Mouse (Mus musculus) frontal cortex, adult 2 months (tissue): ENCODE data around the gene Plau. TPM values are rescaled to one million over a fixed set of nuclear protein-coding genes. Genes with fewer than 3 reads are reported as not detected.

ENCODE experiments used
- DNase-seq, 2 experiments: peaks; one replicate each; pipeline ENCODE4 v3.0.0; 2022; ENCODE audit warnings: low spot score in 1 of 2; ENCODE audit errors: extremely low spot score in 1 of 2
- polyA plus RNA-seq: library from polyadenylated mRNA; depleted of rRNA; stranded (reverse); fragments of >200 nt; gene quantifications from 2 replicates; pipeline ENCODE4 v1.2.3, GENCODE M21; 2012; rRNA removed

The Plau gene
- polyA plus RNA-seq, result 1.9 and 2.3 TPM in 2 replicates

DNA sequence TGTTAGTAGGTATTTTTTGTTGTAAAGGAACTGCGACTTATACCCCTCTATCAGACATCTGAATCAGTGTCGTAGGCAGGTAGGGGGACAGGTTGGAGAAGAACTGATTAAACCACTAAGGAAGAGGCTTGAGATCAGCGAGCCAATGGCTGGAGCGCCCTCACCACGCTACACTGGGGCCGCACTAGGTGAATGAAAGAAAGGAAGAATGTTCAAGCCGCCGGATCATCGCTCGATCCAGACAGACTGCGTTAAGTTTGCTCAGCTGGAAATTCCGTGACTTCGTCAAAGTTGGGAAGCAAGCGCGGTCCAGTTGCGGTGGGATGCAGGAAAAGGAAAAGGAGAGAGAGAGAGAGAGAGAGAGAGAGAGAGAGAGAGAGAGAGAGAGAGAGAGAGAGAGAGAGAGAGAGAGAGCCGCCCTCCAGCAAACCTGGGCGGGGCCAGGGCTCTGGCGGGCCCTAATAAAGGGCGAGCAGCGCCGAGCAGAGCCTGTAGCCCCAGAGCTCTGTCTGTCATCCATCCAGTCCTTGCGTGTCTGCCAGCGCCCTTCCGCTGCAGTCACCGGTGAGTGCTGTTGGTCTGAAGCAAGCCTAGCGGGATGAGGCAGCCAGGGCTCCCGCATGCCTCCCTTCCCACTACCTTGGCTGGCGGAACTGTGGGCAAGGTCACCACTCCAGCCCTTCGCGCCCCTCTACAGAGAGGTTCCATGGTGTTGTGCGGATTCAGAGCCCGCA is at the start of gene Plau:
TSS of gene Plau (plus strand) at position 490 of the 734 bp plus-strand sequence.
- DNase-seq, result no peak

- DNase-seq, result no peak
These were observed 48.3 kb upstream of the Plau start for GRCm38 (mm10) chr14:20788151-20788550.

- no peak for DNase-seq
These were observed 46.9 kb upstream of the Plau start for GRCm38 (mm10) chr14:20789593-20789992.

DNA sequence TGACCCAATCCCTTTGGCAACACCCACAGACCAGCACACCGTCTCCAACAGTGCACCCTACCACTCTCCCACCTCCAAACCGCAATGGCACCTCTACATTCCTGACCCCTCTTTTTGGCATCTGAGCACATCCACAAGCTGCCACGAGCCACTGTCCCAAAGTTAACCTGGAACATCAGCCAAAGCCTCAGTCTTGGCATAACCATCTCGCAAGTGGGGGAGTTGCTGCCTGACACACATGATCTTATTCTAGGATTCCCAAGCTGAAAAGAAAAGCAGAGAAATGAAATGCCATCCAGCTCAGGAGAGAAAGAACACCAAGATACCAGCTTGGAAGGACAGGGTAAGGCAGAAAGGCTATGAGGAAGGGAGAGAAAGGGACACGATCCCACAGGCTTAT is 46.0 kb upstream of the Plau start:
- DNase-seq, result peak in 1 of 2 experiments; percentile 56

GRCm38 (mm10) chr14:20790996-20791395 is 45.5 kb upstream of the Plau start:
- DNase-seq, result peak in 1 of 2 experiments; percentile 41

GRCm38 (mm10) chr14:20791511-20792242 is 44.8 kb upstream of the Plau start:
- peak in 1 of 2 experiments; percentile 52 for DNase-seq

- DNase-seq, result peak in 1 of 2 experiments; percentile 64
These were observed 44.1 kb upstream of the Plau start for GRCm38 (mm10) chr14:20792243-20792921.

DNA sequence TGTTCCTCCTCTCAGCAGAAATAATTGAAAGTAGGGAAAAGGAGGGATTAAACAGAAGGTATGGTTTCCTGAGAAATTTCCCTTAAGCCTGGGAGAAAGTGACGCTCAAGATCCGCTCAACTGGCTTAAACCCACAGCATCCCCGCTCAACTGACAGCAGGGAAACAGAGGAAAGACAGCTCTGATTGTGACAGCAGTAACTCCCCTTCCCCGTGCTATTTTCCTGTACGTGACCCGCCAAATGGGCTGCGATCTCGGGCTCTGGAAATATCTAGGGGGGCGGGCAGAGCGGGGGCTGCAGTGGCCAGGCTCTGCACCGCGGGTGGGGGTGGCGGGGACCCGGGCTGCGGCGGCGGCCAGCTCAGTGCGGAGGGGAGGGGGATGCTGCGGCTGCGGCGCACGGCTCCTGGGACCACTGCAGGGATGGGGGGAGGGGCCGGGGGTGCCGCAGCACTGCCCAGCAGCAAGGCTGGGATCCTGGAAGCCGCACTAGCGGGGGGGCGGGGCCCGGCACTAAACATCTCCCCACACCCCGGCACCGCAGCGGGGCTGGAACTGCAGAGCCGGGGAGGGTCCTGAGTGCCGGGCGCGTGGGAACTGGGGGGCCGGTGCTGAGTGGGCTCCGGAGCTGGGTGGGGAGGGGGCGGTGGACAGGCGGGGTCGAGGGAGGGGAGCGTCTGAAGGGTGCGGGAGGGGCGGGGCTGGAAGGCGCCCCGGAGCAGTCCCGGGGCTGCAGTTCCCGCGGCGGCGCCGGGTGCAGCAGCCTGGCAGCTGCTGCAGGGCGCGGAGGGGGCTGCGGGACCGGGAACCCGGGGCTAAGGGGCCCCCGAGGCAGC is 43.3 kb upstream of the Plau start:
- no peak for DNase-seq

GRCm38 (mm10) chr14:20793758-20794531 is 42.5 kb upstream of the Plau start, which contains the start of gene Camk2g:
Gene Camk2g, minus strand, starts transcription at chr14:20794088.
- DNase-seq, result peak in 1 of 2 experiments; percentile 66

GRCm38 (mm10) chr14:20794589-20794988 is 41.9 kb upstream of the Plau start:
- no peak for DNase-seq

- DNase-seq, result no peak
These were observed 40.9 kb upstream of the Plau start for GRCm38 (mm10) chr14:20795423-20796152.

- DNase-seq, result no peak
These were observed 40.3 kb upstream of the Plau start for GRCm38 (mm10) chr14:20796170-20796569.

DNA sequence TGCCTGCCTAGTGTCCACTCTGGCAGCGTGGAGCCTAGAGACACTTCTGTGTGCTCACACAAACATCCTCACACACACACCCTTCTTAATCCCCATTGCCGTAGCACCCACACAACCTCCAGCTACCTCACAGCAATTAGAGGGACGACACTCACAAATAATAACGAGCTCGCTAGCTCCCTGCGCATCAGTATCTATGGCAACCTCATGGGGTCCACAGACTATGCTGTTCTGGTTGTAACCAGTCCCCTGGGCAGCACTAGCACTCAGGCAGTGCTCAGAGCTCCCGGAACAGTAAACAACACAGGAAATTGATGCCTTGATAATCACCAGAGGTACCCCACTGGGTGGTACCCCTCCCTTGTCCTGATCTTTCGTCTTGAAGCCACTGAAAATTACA is 39.8 kb upstream of the Plau start:
- DNase-seq, result no peak

- DNase-seq, result no peak
These were observed 38.2 kb upstream of the Plau start for GRCm38 (mm10) chr14:20798300-20798699.

DNA sequence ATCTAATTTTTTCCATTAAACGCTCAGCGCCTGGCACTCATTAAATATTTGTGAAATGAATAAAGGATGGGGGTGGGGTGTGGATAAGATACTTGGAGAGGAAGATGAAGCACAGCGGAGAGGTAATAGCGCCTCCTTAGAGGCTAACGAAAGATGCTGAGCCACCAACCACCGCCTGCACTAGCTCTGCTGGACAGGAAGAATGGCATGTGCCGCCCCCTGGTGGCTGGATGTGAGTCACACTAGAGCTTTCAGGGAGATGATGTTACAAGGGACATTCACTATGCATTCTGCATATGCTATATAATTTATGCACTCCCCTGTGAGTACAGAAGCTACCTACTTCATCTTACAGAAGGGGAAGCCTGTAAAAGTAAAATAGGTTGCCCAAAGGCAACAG is 37.7 kb upstream of the Plau start:
- DNase-seq, result peak; percentile 63 to 96

GRCm38 (mm10) chr14:20802926-20803605 is 33.4 kb upstream of the Plau start:
- no peak for DNase-seq

DNA sequence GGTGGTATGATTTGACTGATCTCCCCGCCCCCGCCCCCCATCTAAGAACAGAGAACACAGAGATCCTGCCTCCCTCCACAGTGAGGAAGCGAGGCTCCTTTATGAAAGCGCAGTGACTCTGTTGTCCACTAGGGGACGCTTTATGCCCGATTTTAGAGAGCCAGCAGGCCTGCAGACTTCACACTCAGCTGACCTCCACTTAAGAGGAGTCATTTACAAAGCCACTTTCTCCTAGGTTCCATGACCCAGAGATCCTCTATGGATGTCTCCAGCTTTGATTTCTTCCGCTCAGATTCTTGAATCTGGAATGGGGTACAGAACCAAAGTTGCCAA is 32.9 kb upstream of the Plau start:
- peak in 1 of 2 experiments; percentile 89 for DNase-seq

GRCm38 (mm10) chr14:20804481-20804880 is 32.0 kb upstream of the Plau start:
- no peak for DNase-seq
